Mouse (Mus musculus): ENCODE data around the gene Fam92a.
"Not testable (repeated sequence)": the region's sequence is repeated elsewhere in the genome, so short reads cannot be mapped to it uniquely, and the experiment has no call there.

Gene Fam92a

GRCm38 (mm10) chr4:12171318-12172091, at the start of gene Fam92a:
Fam92a (minus strand) TSS chr4:12172015.
- DNase-seq (ENCODE audit: low spot score): no peak

- no peak for DNase-seq (ENCODE audit: low spot score)
Measured at GRCm38 (mm10) chr4:12178992-12179391, 7.2 kb upstream of the Fam92a start.

- DNase-seq (ENCODE audit: low spot score): no peak
Measured at GRCm38 (mm10) chr4:12170986-12171317, 863 bp downstream of the Fam92a start.

DNA sequence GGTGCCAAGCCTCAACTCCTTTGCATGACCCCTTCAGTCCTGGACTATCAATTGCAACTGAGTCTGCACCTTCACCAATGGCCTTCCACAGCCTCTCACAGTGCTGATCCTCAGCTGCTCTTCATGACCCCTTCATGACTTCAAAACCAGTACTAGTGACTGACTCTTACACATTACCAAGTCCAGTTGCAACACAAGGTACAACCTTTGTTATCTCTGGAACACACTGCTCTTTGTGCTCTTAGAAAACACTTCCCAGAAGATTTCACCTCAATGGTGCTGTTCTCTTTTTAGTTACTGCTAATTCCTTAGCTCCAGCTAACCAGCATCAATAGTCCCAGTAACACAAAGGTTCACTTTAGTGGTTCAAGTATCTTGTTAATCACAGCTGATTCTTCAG, 24.2 kb downstream of the Fam92a start:
- no peak for DNase-seq (ENCODE audit: low spot score)

GRCm38 (mm10) chr4:12141516-12141915, 30.3 kb downstream of the Fam92a start:
- not testable (repeated sequence) for DNase-seq (ENCODE audit: low spot score)

- not testable (repeated sequence) for DNase-seq (ENCODE audit: low spot score)
Measured at GRCm38 (mm10) chr4:12140592-12141062, 31.2 kb downstream of the Fam92a start.

GRCm38 (mm10) chr4:12140141-12140567, 31.7 kb downstream of the Fam92a start, which contains the start of gene Rbm12b1:
Rbm12b1 (plus strand) TSS chr4:12140264.
- not testable (repeated sequence) for DNase-seq (ENCODE audit: low spot score)

Measured in urinary bladder, postnatal 10 days (tissue).